Mouse (Mus musculus) heart, embryonic 15.5 days (tissue): ENCODE results near the gene Plac9a. TPM values are rescaled to one million over a fixed set of nuclear protein-coding genes. Genes with fewer than 3 reads are reported as not detected.

Experiments used
- polyA plus RNA-seq: library from polyadenylated mRNA; unstranded; fragments of >200 nt; fragmentation: Nextera tagmentation; extraction: Ambion mirVana; gene quantifications from 2 replicates; pipeline ENCODE4 v1.2.1, GENCODE M21; 2015

Gene Plac9a
- polyA plus RNA-seq, 1 experiment from 2014 or later, result not detected

Other genes with a start within 250 kb of the Plac9a start
- gene Ppif, start 208.9 kb downstream of the Plac9a start, polyA plus RNA-seq, result 102 and 108 TPM in 2 replicates
- gene Zcchc24, start 134.1 kb downstream of the Plac9a start, polyA plus RNA-seq, result 22.4 and 26.8 TPM in 2 replicates
- gene Anxa11, start 60.9 kb downstream of the Plac9a start, polyA plus RNA-seq, result 27.0 and 31.6 TPM in 2 replicates
- 2.3 and 4.2 TPM in 2 replicates for gene Tmem254a, start 24.6 kb upstream of the Plac9a start, polyA plus RNA-seq
- not detected in 2 replicates for gene Cphx1, start 35.2 kb upstream of the Plac9a start, polyA plus RNA-seq
- 0.43 and 0.82 TPM in 2 replicates for gene Duxbl1, start 75.5 kb upstream of the Plac9a start, polyA plus RNA-seq
- 17.0 and 23.9 TPM in 2 replicates for gene Gm9780, start 139.6 kb upstream of the Plac9a start, polyA plus RNA-seq
- gene Tmem254c, start 164.3 kb upstream of the Plac9a start, polyA plus RNA-seq, result 15.8 and 21.7 TPM in 2 replicates
- gene Cphx2, start 178.4 kb upstream of the Plac9a start, polyA plus RNA-seq, result not detected in 2 replicates
- not detected in 2 replicates for gene Cphx3, start 179.2 kb upstream of the Plac9a start, polyA plus RNA-seq
- 0.94 and 1.4 TPM in 2 replicates for gene Duxbl2, start 215.2 kb upstream of the Plac9a start, polyA plus RNA-seq